Mouse (Mus musculus) intestine, postnatal 0 days (tissue): Measurements from ENCODE around the gene Nfe2. TPM values are rescaled to one million over a fixed set of nuclear protein-coding genes. Genes with fewer than 3 reads are reported as not detected.

Source experiments
- ATAC-seq: fragments of 200-750 bp; cut with Nextera tagmentation; 2 replicates; pipeline ENCODE4 v1.8.0; 2017; ENCODE audit warnings: mild to moderate bottlenecking, moderate TSS enrichment, moderate library complexity
- H3K27ac ChIP-seq: fragments of 300-500 bp; sonication (generic); 2 replicates; pipeline ENCODE4 v1.5.1; 2014; ENCODE audit warnings: mild to moderate bottlenecking, low read depth, low read length, moderate library complexity
- H3K27me3 ChIP-seq: fragments of 300-500 bp; sonication (generic); replicated peaks from 2 replicates; pipeline ENCODE4 v1.6.1; 2014; ENCODE audit warnings: low read length, mixed read lengths; ENCODE audit not compliant: control insufficient read depth, insufficient read depth
- H3K36me3 ChIP-seq: fragments of 300-500 bp; sonication (generic); 2 replicates; pipeline ENCODE4 v1.6.1; 2014; ENCODE audit warnings: mild to moderate bottlenecking, moderate library complexity; ENCODE audit not compliant: control insufficient read depth, insufficient read depth
- H3K4me1 ChIP-seq: fragments of 300-500 bp; sonication (generic); replicated peaks from 2 replicates; pipeline ENCODE4 v1.6.1; 2014; ENCODE audit warnings: antibody characterized with exemption, low read length, mixed read lengths; ENCODE audit not compliant: control insufficient read depth, insufficient read depth
- H3K4me2 ChIP-seq: fragments of 300-500 bp; sonication (generic); replicated peaks from 2 replicates; pipeline ENCODE4 v1.6.1; 2014; ENCODE audit warnings: low read depth, mild to moderate bottlenecking, moderate library complexity
- H3K4me3 ChIP-seq: fragments of 300-500 bp; sonication (generic); 2 replicates; pipeline ENCODE4 v1.5.1; 2014; ENCODE audit warnings: low read depth, low read length
- H3K9ac ChIP-seq: fragments of 300-500 bp; sonication (generic); 2 replicates; pipeline ENCODE4 v1.6.1; 2014; ENCODE audit warnings: mild to moderate bottlenecking, low read depth, low read length
- H3K9me3 ChIP-seq: fragments of 300-500 bp; sonication (generic); 2 replicates; pipeline ENCODE4 v1.6.1; 2016; ENCODE audit warnings: mixed run types; ENCODE audit not compliant: control insufficient read depth
- CTCF ChIP-seq: sonication (generic); IDR thresholded peaks from 2 replicates; pipeline ENCODE4 v1.5.1; 2016; ENCODE audit warnings: low read depth, mild to moderate bottlenecking, control low read depth, antibody characterized with exemption, moderate library complexity
- WGBS: fragments of 180-500 bp; shearing (Covaris S2); extraction: QIAGEN DNeasy Blood & Tissue Kit; methylation state at CpG from one replicate; pipeline ENCODE4 v1.1.7; 2014; 5-methylcytosine and 5-hydroxymethylcytosine counted together
- polyA plus RNA-seq: library from polyadenylated mRNA; unstranded; fragments of >200 nt; fragmentation: Nextera tagmentation; extraction: Ambion mirVana; gene quantifications from 2 replicates; pipeline ENCODE4 v1.2.1, GENCODE M21; 2015

Nfe2 gene
- polyA plus RNA-seq, 1 experiment from 2014 or later: 0.90 TPM

GRCm38 (mm10) chr15:103299644-103300043 lies 41.4 kb upstream of the Nfe2 start:
- H3K4me3 ChIP-seq: no peak overlapping the region
- peak overlapping the region; percentile 1; the same call in 1 of the 2 replicates for H3K27ac ChIP-seq
- H3K27me3 ChIP-seq: no peaks in the 10 kb centered on the region
- TF ChIP-seq CTCF: no peak
- H3K9me3 ChIP-seq: no peaks in the 10 kb centered on the region
- 68% methylated on average over 8 of the region's 8 CpGs for WGBS
- H3K9ac ChIP-seq: no peak overlapping the region
- ATAC-seq: no peak
- H3K4me2 ChIP-seq: no peak overlapping the region
- H3K4me1 ChIP-seq: peaks cover 7% of the 10 kb centered on the region
- peaks cover 46% of the 10 kb centered on the region for H3K36me3 ChIP-seq

GRCm38 (mm10) chr15:103298861-103299616 lies 40.8 kb upstream of the Nfe2 start:
- WGBS: 80% methylated on average over 5 of the region's 5 CpGs
- Histone ChIP-seq H3K4me2 (no peak overlapping the region), H3K9ac (no peak overlapping the region), H3K4me1 (peaks cover 3% of the 10 kb centered on the region; the same call in 1 of the 2 replicates), H3K36me3 (peaks cover 46% of the 10 kb centered on the region), H3K27me3 (no peaks in the 10 kb centered on the region), H3K4me3 (no peak overlapping the region), H3K27ac (0 out of 2 replicates have a peak overlapping the region, but pooled peaks have one; percentile 15), H3K9me3 (no peaks in the 10 kb centered on the region)
- no peak for TF ChIP-seq CTCF
- no peak for ATAC-seq

GRCm38 (mm10) chr15:103298026-103298425 lies 39.8 kb upstream of the Nfe2 start:
- 84% methylated on average over 3 of the region's 3 CpGs for WGBS
- peaks cover 3% of the 10 kb centered on the region; the same call in 1 of the 2 replicates for H3K4me1 ChIP-seq
- no peak overlapping the region for H3K4me3 ChIP-seq
- H3K36me3 ChIP-seq: peaks cover 56% of the 10 kb centered on the region
- no peak overlapping the region for H3K4me2 ChIP-seq
- no peak for TF ChIP-seq CTCF
- H3K9me3 ChIP-seq: no peaks in the 10 kb centered on the region
- H3K9ac ChIP-seq: no peak overlapping the region
- H3K27me3 ChIP-seq: no peaks in the 10 kb centered on the region
- no peak overlapping the region for H3K27ac ChIP-seq
- no peak for ATAC-seq

DNA sequence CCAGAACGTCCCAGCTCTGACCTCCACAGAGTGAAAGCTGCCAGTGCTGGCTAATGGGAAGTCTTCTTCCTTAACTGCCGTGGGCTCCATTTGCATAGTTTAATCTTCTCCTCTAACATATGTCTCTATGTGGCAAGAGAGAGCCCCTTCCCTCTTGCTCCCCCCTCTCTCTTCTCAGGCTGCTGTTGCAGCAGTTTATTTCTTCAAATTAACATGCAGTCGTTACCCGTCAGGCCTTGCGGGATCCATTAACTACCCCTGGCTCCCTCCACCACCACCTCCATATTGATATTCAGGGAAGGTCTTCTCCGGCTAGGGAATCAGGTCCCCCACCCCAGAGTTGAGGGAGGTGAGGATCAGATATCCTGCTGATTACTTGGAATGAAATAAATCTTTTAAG lies 39.1 kb upstream of the Nfe2 start:
- WGBS: 79% methylated on average over 6 of the region's 6 CpGs
- no peaks in the 10 kb centered on the region for H3K9me3 ChIP-seq
- no peak overlapping the region for H3K4me2 ChIP-seq
- no peak overlapping the region for H3K9ac ChIP-seq
- no peaks in the 10 kb centered on the region for H3K27me3 ChIP-seq
- H3K4me3 ChIP-seq: no peak overlapping the region
- TF ChIP-seq CTCF: no peak
- peaks cover 63% of the 10 kb centered on the region for H3K36me3 ChIP-seq
- no peak for ATAC-seq
- no peak overlapping the region for H3K27ac ChIP-seq
- peaks cover 3% of the 10 kb centered on the region; the same call in 1 of the 2 replicates for H3K4me1 ChIP-seq

GRCm38 (mm10) chr15:103295851-103296250 lies 37.6 kb upstream of the Nfe2 start:
- no peak for TF ChIP-seq CTCF
- Histone ChIP-seq H3K9me3 (no peaks in the 10 kb centered on the region), H3K4me2 (no peak overlapping the region), H3K9ac (no peak overlapping the region), H3K27ac (no peak overlapping the region), H3K4me3 (no peak overlapping the region), H3K4me1 (no peaks in the 10 kb centered on the region; the same call in 1 of the 2 replicates), H3K27me3 (no peaks in the 10 kb centered on the region), H3K36me3 (peaks cover 73% of the 10 kb centered on the region)
- WGBS: 36% methylated on average over 5 of the region's 5 CpGs
- no peak for ATAC-seq

- no peaks in the 10 kb centered on the region for H3K4me1 ChIP-seq
- 85% methylated on average over 2 of the region's 2 CpGs for WGBS
- peaks cover 78% of the 10 kb centered on the region for H3K36me3 ChIP-seq
- TF ChIP-seq CTCF: no peak
- H3K27ac ChIP-seq: no peak overlapping the region; the same call in 1 of the 2 replicates
- H3K4me3 ChIP-seq: no peak overlapping the region
- H3K4me2 ChIP-seq: no peak overlapping the region
- ATAC-seq: no peak
- H3K27me3 ChIP-seq: no peaks in the 10 kb centered on the region
- H3K9ac ChIP-seq: no peak overlapping the region
- no peaks in the 10 kb centered on the region for H3K9me3 ChIP-seq
Observed at GRCm38 (mm10) chr15:103294649-103295048, 36.4 kb upstream of the Nfe2 start.
